Mouse (Mus musculus) lung, embryonic 14.5 days (tissue): Measurements from ENCODE around the gene Smim14. TPM values are rescaled to one million over a fixed set of nuclear protein-coding genes. Genes with fewer than 3 reads are reported as not detected.
"Not testable (repeated sequence)": the region's sequence is repeated elsewhere in the genome, so short reads cannot be mapped to it uniquely, and the experiment has no call there.

Experiments used
- ATAC-seq: fragments of 200-750 bp; cut with Nextera tagmentation; 2 replicates; pipeline ENCODE4 v1.8.0; 2017; ENCODE audit warnings: mild to moderate bottlenecking, moderate TSS enrichment, moderate library complexity; ENCODE audit not compliant: insufficient read depth
- DNase-seq: peaks from one replicate; pipeline ENCODE4 v3.0.0-alpha.2; 2015
- H3K27ac ChIP-seq: fragments of 300-500 bp; sonication (generic); 2 replicates; pipeline ENCODE4 v1.5.1; 2014; ENCODE audit warnings: low read depth, mild to moderate bottlenecking, moderate library complexity
- H3K27me3 ChIP-seq: fragments of 300-500 bp; sonication (generic); 2 replicates; pipeline ENCODE4 v1.6.1; 2014; ENCODE audit warnings: low read length, control low read depth; ENCODE audit not compliant: insufficient read depth
- H3K36me3 ChIP-seq: fragments of 300-500 bp; sonication (generic); 2 replicates; pipeline ENCODE4 v1.6.1; 2014; ENCODE audit warnings: control low read depth; ENCODE audit not compliant: insufficient read depth
- H3K4me1 ChIP-seq: fragments of 300-500 bp; sonication (generic); 2 replicates; pipeline ENCODE4 v1.6.1; 2014; ENCODE audit warnings: antibody characterized with exemption, control low read depth; ENCODE audit not compliant: insufficient read depth
- H3K4me2 ChIP-seq: fragments of 300-500 bp; sonication (generic); 2 replicates; pipeline ENCODE4 v1.6.1; 2014; ENCODE audit warnings: mild to moderate bottlenecking
- H3K4me3 ChIP-seq: fragments of 300-500 bp; sonication (generic); 2 replicates; pipeline ENCODE4 v1.5.1; 2014; ENCODE audit warnings: low read depth, low read length
- H3K9ac ChIP-seq: fragments of 300-500 bp; sonication (generic); 2 replicates; pipeline ENCODE4 v1.6.1; 2014
- H3K9me3 ChIP-seq: fragments of 300-500 bp; sonication (generic); 2 replicates; pipeline ENCODE4 v1.6.1; 2016; ENCODE audit warnings: low read depth, low read length, control low read depth
- CTCF ChIP-seq: IDR thresholded peaks from 2 replicates; pipeline ENCODE4 v1.5.1; 2016; ENCODE audit warnings: antibody characterized with exemption, low read depth
- WGBS: fragments of 180-500 bp; shearing (Covaris S2); extraction: QIAGEN DNeasy Blood & Tissue Kit; methylation state at CpG from one replicate; pipeline ENCODE4 v1.1.7; 2014; 5-methylcytosine and 5-hydroxymethylcytosine counted together
- polyA plus RNA-seq: library from polyadenylated mRNA; unstranded; fragments of >200 nt; fragmentation: Nextera tagmentation; extraction: Ambion mirVana; gene quantifications from 2 replicates; pipeline ENCODE4 v1.2.1, GENCODE M21; 2014

The Smim14 gene
- polyA plus RNA-seq, 1 experiment from 2014 or later, result 83.0 TPM

- peak overlapping the region; percentile 97 for H3K9ac ChIP-seq
- peak; percentile 20 for DNase-seq
- 0 out of 2 replicates have a peak, but pooled peaks cover 6% of the 10 kb centered on the region for H3K4me1 ChIP-seq
- ATAC-seq, result no peak
- H3K9me3 ChIP-seq, result no peaks in the 10 kb centered on the region
- H3K4me2 ChIP-seq, result peak overlapping the region; percentile 82
- 0% methylated on average over 4 of the region's 4 CpGs for WGBS
- peak overlapping the region; percentile 99 for H3K27ac ChIP-seq
- H3K4me3 ChIP-seq, result peak overlapping the region; percentile 92
- TF ChIP-seq CTCF, result no peak
- no peaks in the 10 kb centered on the region for H3K27me3 ChIP-seq
- no peaks in the 10 kb centered on the region for H3K36me3 ChIP-seq
Measured at GRCm38 (mm10) chr5:65538121-65538520, 1.1 kb upstream of the Smim14 start.

DNA sequence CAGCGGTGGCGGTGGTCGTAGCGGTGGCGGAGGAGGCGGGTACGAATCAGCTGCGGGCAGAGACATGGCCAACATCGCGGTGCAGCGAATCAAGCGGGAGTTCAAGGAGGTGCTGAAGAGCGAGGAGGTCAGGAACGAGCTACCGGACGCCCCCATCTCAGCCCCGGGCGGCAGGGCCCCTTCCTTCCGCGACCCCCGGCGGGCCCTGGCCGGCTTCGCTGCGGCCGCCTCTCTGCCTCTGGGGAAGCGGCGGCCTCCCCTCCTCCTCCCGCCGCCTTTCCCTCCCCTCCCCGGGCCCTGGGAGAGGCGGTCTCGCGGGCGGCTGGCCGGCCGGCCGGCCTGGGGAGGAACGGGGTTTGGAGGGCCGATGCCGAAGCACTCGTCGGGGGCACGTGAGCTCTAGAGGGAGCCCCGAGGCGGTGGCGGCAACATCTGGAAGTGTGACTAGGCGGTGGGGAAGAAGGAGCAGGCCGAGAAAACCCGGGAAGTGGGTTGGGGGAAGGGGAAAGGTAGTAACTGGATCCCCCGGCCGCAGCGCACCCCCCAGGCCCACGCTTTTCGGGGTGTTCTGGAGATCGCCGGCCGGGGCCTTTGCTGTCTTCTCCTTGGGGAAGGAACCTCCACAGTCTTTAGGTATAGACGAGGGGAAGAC, 562 bp upstream of the Smim14 start:
- Histone ChIP-seq H3K9ac (peak overlapping the region; percentile 97), H3K4me2 (peak overlapping the region; percentile 82), H3K4me3 (peak overlapping the region; percentile 92), H3K27me3 (no peaks in the 10 kb centered on the region), H3K36me3 (no peaks in the 10 kb centered on the region), H3K4me1 (0 out of 2 replicates have a peak, but pooled peaks cover 6% of the 10 kb centered on the region), H3K9me3 (no peaks in the 10 kb centered on the region), H3K27ac (peak overlapping the region; percentile 99)
- peak; percentile 67 for ATAC-seq
- TF ChIP-seq CTCF, result no peak
- WGBS, result under 1% methylated on average over 55 of the region's 59 CpGs
- peak; percentile 75 for DNase-seq

GRCm38 (mm10) chr5:65536068-65536465, 917 bp downstream of the Smim14 start:
- 77% methylated on average over 10 of the region's 10 CpGs for WGBS
- not testable (repeated sequence) for ATAC-seq, H3K27me3 ChIP-seq, H3K36me3 ChIP-seq, DNase-seq, H3K4me1 ChIP-seq, H3K9me3 ChIP-seq
- H3K9ac ChIP-seq, result peak overlapping the region; percentile 97
- peak overlapping the region; percentile 99 for H3K27ac ChIP-seq
- peak overlapping the region; percentile 82 for H3K4me2 ChIP-seq
- peak overlapping the region; percentile 92 for H3K4me3 ChIP-seq

GRCm38 (mm10) chr5:65535457-65536067, 1.4 kb downstream of the Smim14 start:
- no peak overlapping the region for H3K4me2 ChIP-seq
- TF ChIP-seq CTCF, result peak; percentile 64
- H3K4me3 ChIP-seq, result no peak overlapping the region
- no peak overlapping the region; the same call in 1 of the 2 replicates for H3K27ac ChIP-seq
- 0 out of 2 replicates have a peak, but pooled peaks cover 6% of the 10 kb centered on the region for H3K4me1 ChIP-seq
- DNase-seq (peak; percentile 84), ATAC-seq (no peak)
- H3K9me3 ChIP-seq, result no peaks in the 10 kb centered on the region
- no peaks in the 10 kb centered on the region for H3K36me3 ChIP-seq
- WGBS, result 58% methylated on average over 5 of the region's 5 CpGs
- H3K9ac ChIP-seq, result no peak overlapping the region
- H3K27me3 ChIP-seq, result no peaks in the 10 kb centered on the region

DNA sequence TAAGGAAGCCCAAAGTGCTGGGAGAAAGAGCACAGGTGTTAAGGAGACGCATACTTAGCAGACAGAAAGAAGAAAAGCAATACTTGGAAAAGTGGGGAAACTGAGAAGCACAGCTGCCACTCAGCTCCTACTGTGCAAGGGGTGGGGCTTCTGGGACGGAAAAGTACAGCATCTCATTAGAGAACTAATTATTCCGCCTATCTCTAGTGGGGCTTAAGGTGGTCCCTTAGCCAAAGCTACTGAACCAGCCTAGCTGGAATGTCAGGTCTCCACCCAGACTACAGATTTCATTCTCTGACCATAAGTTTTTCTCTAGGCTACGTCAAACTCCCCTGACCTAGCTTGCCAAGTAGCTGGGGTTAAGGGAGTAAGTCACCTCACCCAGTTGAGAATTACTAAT, 2.5 kb downstream of the Smim14 start:
- TF ChIP-seq CTCF, result no peak
- Histone ChIP-seq H3K36me3 (no peaks in the 10 kb centered on the region), H3K9ac (no peak overlapping the region), H3K27ac (0 out of 2 replicates have a peak overlapping the region, but pooled peaks have one; percentile 30), H3K4me1 (0 out of 2 replicates have a peak, but pooled peaks cover 6% of the 10 kb centered on the region), H3K4me3 (no peak overlapping the region), H3K9me3 (no peaks in the 10 kb centered on the region), H3K27me3 (no peaks in the 10 kb centered on the region), H3K4me2 (no peak overlapping the region)
- DNase-seq, result no peak
- WGBS, result 62% methylated on average over 4 of the region's 4 CpGs
- ATAC-seq, result no peak

GRCm38 (mm10) chr5:65531283-65531682, 5.7 kb downstream of the Smim14 start:
- WGBS, result 64% methylated on average over 3 of the region's 3 CpGs

DNA sequence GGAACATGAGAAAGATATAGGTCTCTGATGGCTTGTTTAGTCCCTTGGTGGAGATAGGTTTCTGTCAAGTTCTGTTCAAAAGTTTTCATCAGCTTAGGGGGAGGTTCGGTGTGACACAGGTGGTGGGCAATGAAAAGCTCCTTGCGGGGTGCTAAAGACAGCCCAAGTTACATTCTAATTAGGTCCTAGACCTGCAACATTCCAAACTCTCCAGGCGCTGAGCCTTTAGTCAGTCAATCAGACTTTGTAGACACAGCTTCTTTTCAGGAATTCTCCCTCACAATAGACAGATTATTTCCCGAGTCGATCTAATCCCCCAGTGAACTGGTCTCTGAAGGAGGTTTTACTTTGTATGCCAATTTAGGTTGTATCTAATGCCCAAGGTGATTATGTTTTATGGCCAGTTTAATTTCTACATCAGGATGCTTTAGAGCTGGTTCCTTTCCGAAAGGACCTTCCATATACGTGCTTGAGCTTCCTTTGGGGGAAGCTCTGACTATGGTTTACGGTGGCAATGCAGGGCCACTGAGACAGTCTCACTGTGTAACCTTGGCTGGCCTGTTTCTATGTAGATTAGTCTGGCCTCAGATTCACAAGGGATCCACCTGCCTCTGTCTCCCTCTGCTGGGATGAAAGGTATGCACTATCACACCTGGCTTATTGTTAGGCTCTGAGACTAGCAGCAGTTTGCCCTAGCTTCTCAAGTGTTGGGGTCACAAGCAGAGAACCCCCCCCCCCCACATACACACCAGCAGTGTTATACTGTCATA, 11.1 kb downstream of the Smim14 start:
- 23% methylated on average over 8 of the region's 8 CpGs for WGBS
- no peaks in the 10 kb centered on the region for H3K36me3 ChIP-seq
- peak; percentile 44 for TF ChIP-seq CTCF
- H3K27me3 ChIP-seq, result no peaks in the 10 kb centered on the region
- H3K9ac ChIP-seq, result no peak overlapping the region
- no peaks in the 10 kb centered on the region for H3K9me3 ChIP-seq
- H3K4me2 ChIP-seq, result no peak overlapping the region
- ATAC-seq (no peak), DNase-seq (no peak)
- no peak overlapping the region for H3K27ac ChIP-seq
- H3K4me3 ChIP-seq, result no peak overlapping the region
- no peaks in the 10 kb centered on the region for H3K4me1 ChIP-seq

More at GRCm38 (mm10) chr5:65531283-65531682, 5.7 kb downstream of the Smim14 start:
- no peak overlapping the region for H3K4me2 ChIP-seq
- no peak overlapping the region for H3K4me3 ChIP-seq
- no peaks in the 10 kb centered on the region for H3K4me1 ChIP-seq
- H3K27me3 ChIP-seq, result no peaks in the 10 kb centered on the region
- H3K9me3 ChIP-seq, result no peaks in the 10 kb centered on the region
- no peaks in the 10 kb centered on the region for H3K36me3 ChIP-seq
- TF ChIP-seq CTCF, result no peak
- no peak for DNase-seq
- ATAC-seq, result no peak
- H3K9ac ChIP-seq, result no peak overlapping the region
- H3K27ac ChIP-seq, result no peak overlapping the region
